21 mouse cellular contexts compared by ENCODE assay signal in genomic region chr15:97657420-97657819, GRCm38 (mm10). TPM values are rescaled to one million over a fixed set of nuclear protein-coding genes. Genes with fewer than 3 reads are reported as not detected.
DNase-seq lines count a peak whose midpoint lies in the region; ATAC-seq and TF ChIP-seq lines count a peak whose summit lies in the region.
"Had no signal": no experiment of that assay in that cellular context is flagged by ENCODE, and none has a peak within 500 bp of the region (broad histone marks: within the 10 kb centered on the region; RNA-seq: fewer than 3 reads in every experiment).

No protein-coding gene starts in this region.

- no peak overlapping the region for H3K4me3 ChIP-seq in hindbrain, embryonic 15.5 days
- no peak overlapping the region for H3K4me3 ChIP-seq in hindbrain, postnatal 0 days (ENCODE audit: low read length)
- no peak overlapping the region for H3K4me3 ChIP-seq in midbrain, embryonic 11.5 days (ENCODE audit: low read depth, low read length)
- no peak overlapping the region for H3K4me3 ChIP-seq in midbrain, embryonic 15.5 days
- H3K4me3 ChIP-seq: embryonic facial prominence, embryonic 10.5 days; forebrain, embryonic 13.5 days; heart, embryonic 15.5 days had no signal

- H3K9ac ChIP-seq in hindbrain, embryonic 15.5 days, result no peak overlapping the region
- H3K9ac ChIP-seq in hindbrain, postnatal 0 days (replicated peaks; ENCODE audit: low read length), result no peak overlapping the region
- no peak overlapping the region for H3K9ac ChIP-seq in midbrain, embryonic 11.5 days (ENCODE audit: low read length)
- no peak overlapping the region for H3K9ac ChIP-seq in midbrain, embryonic 15.5 days
- H3K9ac ChIP-seq: forebrain, embryonic 13.5 days; forebrain, postnatal 0 days; heart, embryonic 15.5 days had no signal

- ATAC-seq in hindbrain, embryonic 15.5 days (ENCODE audit: low FRiP score, low read depth), result no peak
- no peak for ATAC-seq in hindbrain, postnatal 0 days
- no peak for ATAC-seq in midbrain, embryonic 11.5 days (ENCODE audit: low FRiP score)
- no peak for ATAC-seq in midbrain, embryonic 15.5 days (replicated peaks)
- ATAC-seq: forebrain, embryonic 13.5 days; forebrain, postnatal 0 days; intestine, postnatal 0 days had no signal

- H3K36me3 ChIP-seq in hindbrain, embryonic 15.5 days, result no peaks in the 10 kb centered on the region
- H3K36me3 ChIP-seq in hindbrain, postnatal 0 days (ENCODE audit: insufficient read depth, low read length), result no peaks in the 10 kb centered on the region
- no peaks in the 10 kb centered on the region for H3K36me3 ChIP-seq in midbrain, embryonic 11.5 days (ENCODE audit: control insufficient read depth, insufficient read depth, low read length)
- no peaks in the 10 kb centered on the region for H3K36me3 ChIP-seq in midbrain, embryonic 15.5 days (replicated peaks)
- H3K36me3 ChIP-seq: embryonic facial prominence, embryonic 10.5 days; heart, embryonic 15.5 days had no signal

- no peak for TF ChIP-seq CTCF in hindbrain, postnatal 0 days (IDR thresholded peaks at IDR 0.05; ENCODE audit: low read depth)

- no peaks in the 10 kb centered on the region for H3K27me3 ChIP-seq in hindbrain, embryonic 15.5 days
- H3K27me3 ChIP-seq in hindbrain, postnatal 0 days (ENCODE audit: insufficient read depth, low read length), result no peaks in the 10 kb centered on the region
- H3K27me3 ChIP-seq in midbrain, embryonic 11.5 days (ENCODE audit: control insufficient read depth, insufficient read depth, low read length), result peaks cover 5% of the 10 kb centered on the region; the same call in 1 of the 2 replicates
- peaks cover 4% of the 10 kb centered on the region; the same call in 1 of the 2 replicates for H3K27me3 ChIP-seq in midbrain, embryonic 15.5 days (replicated peaks)
- H3K27me3 ChIP-seq: forebrain, embryonic 13.5 days; heart, embryonic 15.5 days had no signal

- 0 out of 2 replicates have a peak overlapping the region, but pooled peaks have one; percentile 7 for H3K27ac ChIP-seq in hindbrain, embryonic 15.5 days (replicated peaks)
- H3K27ac ChIP-seq in hindbrain, postnatal 0 days, result no peak overlapping the region
- no peak overlapping the region for H3K27ac ChIP-seq in midbrain, embryonic 11.5 days (ENCODE audit: low read depth, low read length)
- H3K27ac ChIP-seq in midbrain, embryonic 15.5 days, result peak overlapping the region; percentile 5; the same call in 1 of the 2 replicates
- H3K27ac ChIP-seq: embryonic facial prominence, embryonic 10.5 days; forebrain, embryonic 13.5 days; heart, embryonic 15.5 days had no signal

- H3K4me1 ChIP-seq in hindbrain, embryonic 15.5 days (replicated peaks), result peaks cover 18% of the 10 kb centered on the region
- peaks cover 7% of the 10 kb centered on the region; the same call in 1 of the 2 replicates for H3K4me1 ChIP-seq in hindbrain, postnatal 0 days (ENCODE audit: insufficient read depth, low read length)
- 0 out of 2 replicates have a peak, but pooled peaks cover 3% of the 10 kb centered on the region for H3K4me1 ChIP-seq in midbrain, embryonic 11.5 days (ENCODE audit: control insufficient read depth, insufficient read depth, low read length)
- peaks cover 16% of the 10 kb centered on the region for H3K4me1 ChIP-seq in midbrain, embryonic 15.5 days
- H3K4me1 ChIP-seq: forebrain, embryonic 13.5 days; heart, embryonic 15.5 days had no signal

- no peaks in the 10 kb centered on the region for H3K9me3 ChIP-seq in hindbrain, embryonic 15.5 days
- no peaks in the 10 kb centered on the region for H3K9me3 ChIP-seq in hindbrain, postnatal 0 days (ENCODE audit: low read length)
- H3K9me3 ChIP-seq in midbrain, embryonic 11.5 days (ENCODE audit: control insufficient read depth, low read length), result no peaks in the 10 kb centered on the region
- no peaks in the 10 kb centered on the region for H3K9me3 ChIP-seq in midbrain, embryonic 15.5 days
- H3K9me3 ChIP-seq: embryonic facial prominence, embryonic 10.5 days; forebrain, embryonic 13.5 days; heart, embryonic 15.5 days had no signal

- DNase-seq in heart, adult 11 months, result peak; percentile 15
- DNase-seq in heart, postnatal 4 days, result no peak
- no peak for DNase-seq in hindbrain, postnatal 0 days (ENCODE audit: low spot score)
- peak; percentile 77 for DNase-seq in midbrain, embryonic 11.5 days (ENCODE audit: low spot score, missing footprints)
- DNase-seq in spleen, postnatal 14 days (ENCODE audit: low spot score in 2 of 2), result no peak
- DNase-seq in kidney, postnatal 25 days, result no peak
- DNase-seq: adrenal gland, postnatal 14 days; cerebellum, adult 18-20 months; cerebellum, adult 9-11 months; cerebellum, postnatal 36 days; forebrain, postnatal 0 days; gastrocnemius, postnatal 36 days; heart, adult 18-20 months; heart, postnatal 14 days had no signal

- H3K4me2 ChIP-seq in hindbrain, embryonic 15.5 days, result no peak overlapping the region
- no peak overlapping the region for H3K4me2 ChIP-seq in hindbrain, postnatal 0 days (ENCODE audit: low read depth, low read length)
- H3K4me2 ChIP-seq in midbrain, embryonic 11.5 days, result no peak overlapping the region
- H3K4me2 ChIP-seq in midbrain, embryonic 15.5 days, result no peak overlapping the region
- H3K4me2 ChIP-seq: forebrain, embryonic 13.5 days; heart, embryonic 11.5 days; heart, embryonic 15.5 days had no signal

- WGBS in hindbrain, embryonic 15.5 days, result 88% methylated on average over 14 of the region's 14 CpGs
- 84% methylated on average over 14 of the region's 14 CpGs for WGBS in hindbrain, postnatal 0 days
- 93% methylated on average over 14 of the region's 14 CpGs for WGBS in midbrain, embryonic 11.5 days
- 82% methylated on average over 14 of the region's 14 CpGs for WGBS in midbrain, embryonic 15.5 days

RNA-seq across cellular contexts. Expression of gene Rpap3, which starts 48.2 kb away (rescaled TPM):
- 10 to 100 TPM; 16.0 to 19.7 TPM for total RNA-seq in heart, postnatal 4 days (2021)
- polyA plus RNA-seq in hindbrain, embryonic 15.5 days (2015; fragmentation: Nextera tagmentation; extraction: Ambion mirVana), result 31.7 and 34.7 TPM in 2 replicates
- total RNA-seq in hindbrain, postnatal 0 days (2014; rRNA removed), result 14.1 and 19.2 TPM in 2 replicates
- polyA plus RNA-seq in hindbrain, postnatal 0 days (2015; fragmentation: Nextera tagmentation; extraction: Ambion mirVana), result 38.1 and 41.6 TPM in 2 replicates
- polyA plus RNA-seq in midbrain, embryonic 11.5 days (2014; fragmentation: Nextera tagmentation; extraction: Ambion mirVana), result 56.4 and 57.4 TPM in 2 replicates
- 31.1 and 33.7 TPM in 2 replicates for polyA plus RNA-seq in midbrain, embryonic 15.5 days (2015; fragmentation: Nextera tagmentation; extraction: Ambion mirVana)

Comparison
In these comparisons a context has a peak if more than half of its experiments do, and no peak if none do; other contexts are left out.
1. DNase-seq: peak in heart, adult 11 months (single experiment) and midbrain, embryonic 11.5 days (single experiment); none in heart, postnatal 4 days (single experiment), hindbrain, postnatal 0 days (single experiment), spleen, postnatal 14 days (0 of 2) and kidney, postnatal 25 days (0 of 2).
2. H3K27ac ChIP-seq: peak in hindbrain, embryonic 15.5 days (single experiment) and midbrain, embryonic 15.5 days (single experiment); none in hindbrain, postnatal 0 days (single experiment) and midbrain, embryonic 11.5 days (single experiment).